Mouse (Mus musculus): ENCODE measurements at regions not wholly inside any gene's neighbourhood (a gene's known extent, or its start where the extent isn't known, plus 50 kb on each side); places are given as distances from the start of the nearest gene placed in this dataset.

DNA sequence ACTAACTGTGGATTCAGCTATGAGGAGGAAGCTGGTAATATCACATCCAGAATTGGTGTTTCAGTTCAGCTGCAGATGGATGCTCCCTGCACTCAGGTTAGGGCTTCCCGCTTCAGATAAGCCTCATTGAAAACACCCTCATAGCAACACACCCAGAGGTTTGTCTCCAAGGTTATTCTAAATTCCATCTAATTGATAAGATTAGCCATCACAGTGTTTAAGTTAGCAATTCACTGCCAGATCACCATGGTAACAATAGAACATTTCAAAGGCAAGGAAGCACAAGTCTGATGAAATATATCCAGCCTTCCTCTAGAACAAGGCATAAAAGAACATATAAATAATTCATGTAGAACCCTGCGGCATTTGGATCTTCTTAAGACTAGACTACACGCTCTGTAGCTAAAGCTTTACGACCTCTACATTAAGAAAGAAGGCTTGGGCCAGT is 450.1 kb downstream of the Fam198b start:
- no peak for ATAC-seq (ENCODE audit: insufficient read depth, low FRiP score)
- WGBS, result 60% methylated on average over 4 of the region's 4 CpGs

DNA sequence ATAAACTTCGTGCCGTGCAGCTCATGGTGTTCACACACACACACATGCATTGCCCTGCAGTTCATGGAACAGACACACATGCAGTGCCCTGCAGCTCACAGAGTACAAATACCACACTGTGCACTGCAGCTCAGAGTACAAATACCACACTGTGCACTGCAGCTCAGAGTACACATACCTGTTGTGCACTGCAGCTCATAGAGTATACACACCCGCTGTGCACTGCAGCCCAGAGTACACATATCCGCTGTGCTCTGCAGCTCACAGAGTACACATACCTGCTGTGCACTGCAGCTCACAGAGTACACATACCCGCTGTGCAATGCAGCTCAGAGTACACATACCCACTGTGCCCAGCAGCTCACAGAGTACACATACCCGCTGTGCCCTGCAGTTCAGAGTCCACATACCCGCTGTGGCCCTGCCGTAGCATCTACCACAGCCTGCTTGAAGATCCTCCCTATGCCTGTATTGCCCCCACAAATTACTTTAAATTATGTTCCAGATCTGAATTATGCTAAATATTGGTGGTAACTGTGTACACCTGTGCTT is 451.9 kb downstream of the Fam198b start:
- no peak overlapping the region for H3K4me3 ChIP-seq (replicated peaks; ENCODE audit: low read length)
- no peak for ATAC-seq (ENCODE audit: insufficient read depth, low FRiP score)
- no peaks in the 10 kb centered on the region for H3K9me3 ChIP-seq (replicated peaks; ENCODE audit: control insufficient read depth, low read length)
- no peaks in the 10 kb centered on the region for H3K4me1 ChIP-seq (ENCODE audit: control insufficient read depth, insufficient read depth, low read length)
- H3K4me2 ChIP-seq (ENCODE audit: low read depth, low read length), result no peak overlapping the region
- 88% methylated on average over 8 of the region's 8 CpGs for WGBS
- no peak overlapping the region for H3K9ac ChIP-seq (ENCODE audit: low read length)
- H3K27ac ChIP-seq (ENCODE audit: low read length), result no peak overlapping the region
- no peaks in the 10 kb centered on the region for H3K27me3 ChIP-seq (ENCODE audit: control insufficient read depth, insufficient read depth, low read length)
- no peaks in the 10 kb centered on the region for H3K36me3 ChIP-seq (ENCODE audit: control insufficient read depth, insufficient read depth, low read length)

More for the DNA sequence above, 450.1 kb downstream of the Fam198b start:
- Histone ChIP-seq H3K27me3 (ENCODE audit: control insufficient read depth, insufficient read depth, low read length) (no peaks in the 10 kb centered on the region), H3K9ac (ENCODE audit: low read length) (no peak overlapping the region), H3K4me3 (replicated peaks; ENCODE audit: low read length) (no peak overlapping the region), H3K4me1 (ENCODE audit: control insufficient read depth, insufficient read depth, low read length) (no peaks in the 10 kb centered on the region), H3K27ac (ENCODE audit: low read length) (no peak overlapping the region), H3K4me2 (ENCODE audit: low read depth, low read length) (no peak overlapping the region), H3K9me3 (replicated peaks; ENCODE audit: control insufficient read depth, low read length) (no peaks in the 10 kb centered on the region), H3K36me3 (ENCODE audit: control insufficient read depth, insufficient read depth, low read length) (no peaks in the 10 kb centered on the region)

DNA sequence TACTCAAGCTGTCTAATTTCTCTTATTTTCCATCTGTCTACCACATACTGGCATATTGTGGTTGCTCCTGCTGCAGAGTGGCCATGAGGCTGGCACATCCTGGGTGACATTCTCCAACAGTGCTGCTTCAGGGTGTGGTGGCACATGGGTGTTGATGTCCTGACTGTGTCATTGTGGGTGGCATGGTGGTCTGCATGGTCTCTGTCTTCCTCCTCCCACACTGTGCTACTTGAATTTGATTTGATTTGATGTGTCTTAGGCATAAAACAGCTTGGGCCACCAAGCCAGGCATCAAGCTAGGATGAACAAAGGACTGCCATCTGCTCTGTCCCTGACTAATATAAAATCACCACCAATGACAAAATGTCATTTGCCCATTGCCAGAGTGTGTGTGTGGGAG is 434.7 kb downstream of the Gria2 start:
- H3K27ac ChIP-seq (ENCODE audit: low read length), result no peak overlapping the region
- H3K36me3 ChIP-seq (ENCODE audit: control insufficient read depth, insufficient read depth, low read length), result no peaks in the 10 kb centered on the region
- no peak for ATAC-seq (ENCODE audit: insufficient read depth, low FRiP score)
- no peaks in the 10 kb centered on the region for H3K27me3 ChIP-seq (ENCODE audit: control insufficient read depth, insufficient read depth, low read length)
- no peak overlapping the region for H3K9ac ChIP-seq (ENCODE audit: low read length)
- H3K4me1 ChIP-seq (ENCODE audit: control insufficient read depth, insufficient read depth, low read length), result no peaks in the 10 kb centered on the region
- H3K4me3 ChIP-seq (replicated peaks; ENCODE audit: low read length), result no peak overlapping the region
- H3K9me3 ChIP-seq (replicated peaks; ENCODE audit: control insufficient read depth, low read length), result no peaks in the 10 kb centered on the region
- no peak overlapping the region for H3K4me2 ChIP-seq (ENCODE audit: low read depth, low read length)

DNA sequence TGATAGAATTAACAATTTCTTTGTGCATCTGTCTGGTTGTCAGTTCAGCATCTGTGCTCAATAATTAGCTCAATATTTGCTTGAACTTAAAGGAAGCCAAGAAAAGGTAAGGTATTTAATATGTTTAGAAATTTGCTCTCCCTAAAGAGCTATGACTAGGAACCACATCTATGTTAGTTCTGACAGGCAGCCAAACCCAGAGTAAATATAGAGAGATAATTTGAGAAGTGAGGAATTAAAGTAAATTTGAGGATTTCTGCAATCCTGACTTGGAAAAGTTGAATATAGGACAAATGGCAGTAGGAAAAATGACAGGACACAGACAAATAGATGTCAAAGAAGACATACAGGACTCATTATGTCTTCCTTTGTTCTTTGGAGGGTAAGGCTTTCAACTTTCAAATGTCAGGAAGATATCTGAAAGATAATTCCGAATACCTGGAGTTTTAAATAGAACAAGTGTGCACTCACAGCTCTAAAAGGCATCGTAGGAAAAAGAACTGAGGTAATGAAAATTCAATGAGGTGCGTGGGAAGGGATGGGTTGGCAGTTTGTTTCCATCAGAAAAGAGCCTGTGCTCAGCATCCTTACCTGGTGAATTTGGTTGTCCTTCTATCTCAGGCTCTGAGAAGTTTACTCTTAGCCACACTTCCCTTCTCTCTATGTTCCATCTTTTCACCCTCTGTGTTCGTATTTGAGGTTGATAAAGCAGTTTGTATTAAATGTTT is 433.3 kb downstream of the Gria2 start:
- H3K9me3 ChIP-seq (replicated peaks; ENCODE audit: control insufficient read depth, low read length), result no peaks in the 10 kb centered on the region
- H3K4me3 ChIP-seq (replicated peaks; ENCODE audit: low read length), result no peak overlapping the region
- H3K4me1 ChIP-seq (ENCODE audit: control insufficient read depth, insufficient read depth, low read length), result no peaks in the 10 kb centered on the region
- H3K27me3 ChIP-seq (ENCODE audit: control insufficient read depth, insufficient read depth, low read length), result no peaks in the 10 kb centered on the region
- no peaks in the 10 kb centered on the region for H3K36me3 ChIP-seq (ENCODE audit: control insufficient read depth, insufficient read depth, low read length)
- WGBS, result 79% methylated on average over 4 of the region's 4 CpGs
- H3K9ac ChIP-seq (ENCODE audit: low read length), result no peak overlapping the region
- no peak overlapping the region for H3K27ac ChIP-seq (ENCODE audit: low read length)
- no peak for ATAC-seq (ENCODE audit: insufficient read depth, low FRiP score)
- no peak overlapping the region for H3K4me2 ChIP-seq (ENCODE audit: low read depth, low read length)

DNA sequence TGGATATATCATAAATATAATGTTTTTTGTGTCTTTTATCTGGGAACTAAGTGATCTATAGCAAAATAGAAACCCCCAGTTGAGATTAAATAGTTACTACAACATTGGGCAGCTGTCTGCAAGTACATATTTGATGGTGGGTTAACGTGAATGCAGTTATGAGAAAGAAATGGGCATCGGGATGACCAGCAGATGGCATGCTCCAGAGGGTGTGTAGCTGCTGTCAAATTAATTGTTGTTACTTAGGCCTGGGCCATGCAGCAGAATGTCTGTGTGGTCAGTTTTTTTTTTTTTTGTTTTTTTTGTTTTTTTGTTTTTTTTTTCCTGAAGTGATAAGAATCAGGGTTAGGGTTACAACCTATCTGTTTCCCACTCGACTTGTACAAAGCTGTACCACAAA is 430.2 kb downstream of the Gria2 start:
- H3K27ac ChIP-seq (ENCODE audit: low read length), result no peak overlapping the region
- WGBS, result 70% methylated on average over 3 of the region's 3 CpGs
- ATAC-seq (ENCODE audit: insufficient read depth, low FRiP score), result no peak
- H3K9me3 ChIP-seq (replicated peaks; ENCODE audit: control insufficient read depth, low read length), result no peaks in the 10 kb centered on the region
- H3K4me1 ChIP-seq (ENCODE audit: control insufficient read depth, insufficient read depth, low read length), result no peaks in the 10 kb centered on the region
- H3K27me3 ChIP-seq (ENCODE audit: control insufficient read depth, insufficient read depth, low read length), result no peaks in the 10 kb centered on the region
- H3K4me2 ChIP-seq (ENCODE audit: low read depth, low read length), result no peak overlapping the region
- no peak overlapping the region for H3K4me3 ChIP-seq (replicated peaks; ENCODE audit: low read length)
- no peaks in the 10 kb centered on the region for H3K36me3 ChIP-seq (ENCODE audit: control insufficient read depth, insufficient read depth, low read length)
- no peak overlapping the region for H3K9ac ChIP-seq (ENCODE audit: low read length)

DNA sequence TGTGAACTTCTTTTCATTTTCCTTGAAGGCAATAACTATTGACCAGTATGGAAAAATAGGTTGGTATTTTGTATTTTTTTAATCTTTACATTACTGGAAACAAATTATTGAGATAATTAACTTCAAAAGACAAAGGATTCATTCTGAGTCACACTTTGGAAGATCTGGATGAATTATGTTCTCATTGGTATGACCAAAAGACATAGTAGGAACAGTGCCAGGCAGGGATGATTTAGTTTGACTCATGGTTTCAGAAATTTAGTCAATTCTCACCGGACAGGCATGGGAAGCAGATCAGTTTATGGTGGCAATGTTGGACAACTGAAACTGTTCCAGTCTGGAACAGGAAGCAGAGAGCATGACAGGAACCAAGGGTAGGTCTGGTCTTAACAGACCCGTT is 416.6 kb downstream of the Gria2 start:
- H3K36me3 ChIP-seq (ENCODE audit: control insufficient read depth, insufficient read depth, low read length), result no peaks in the 10 kb centered on the region
- H3K4me2 ChIP-seq (ENCODE audit: low read depth, low read length), result no peak overlapping the region
- no peak for ATAC-seq (ENCODE audit: insufficient read depth, low FRiP score)
- no peaks in the 10 kb centered on the region for H3K9me3 ChIP-seq (replicated peaks; ENCODE audit: control insufficient read depth, low read length)
- 78% methylated on average over 2 of the region's 2 CpGs for whole genome bisulfite sequencing
- H3K27ac ChIP-seq (ENCODE audit: low read length), result no peak overlapping the region
- no peak overlapping the region for H3K9ac ChIP-seq (ENCODE audit: low read length)
- H3K4me1 ChIP-seq (ENCODE audit: control insufficient read depth, insufficient read depth, low read length), result no peaks in the 10 kb centered on the region
- no peak overlapping the region for H3K4me3 ChIP-seq (replicated peaks; ENCODE audit: low read length)
- no peaks in the 10 kb centered on the region for H3K27me3 ChIP-seq (ENCODE audit: control insufficient read depth, insufficient read depth, low read length)

DNA sequence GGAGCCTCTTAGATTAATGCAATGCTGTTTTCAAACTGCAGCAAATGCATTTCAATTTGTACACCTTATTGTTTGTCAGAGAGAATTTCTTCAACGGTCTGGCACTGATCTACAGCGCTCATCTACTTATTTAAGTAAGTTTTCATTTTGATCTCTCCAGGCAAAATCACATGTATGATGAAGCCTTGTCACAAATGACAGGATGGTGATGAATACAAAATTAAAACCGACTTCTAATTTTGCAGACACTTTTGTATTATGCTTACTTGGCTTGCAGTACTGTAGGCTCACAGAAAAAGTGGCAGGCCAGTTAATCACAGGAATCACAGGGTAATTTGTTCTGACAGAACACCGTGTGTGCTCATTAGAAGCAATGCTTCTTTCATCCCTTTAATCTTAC is 406.4 kb downstream of the Gria2 start:
- no peaks in the 10 kb centered on the region for H3K36me3 ChIP-seq (ENCODE audit: control insufficient read depth, insufficient read depth, low read length)
- no peak overlapping the region for H3K9ac ChIP-seq (ENCODE audit: low read length)
- no peak for ATAC-seq (ENCODE audit: insufficient read depth, low FRiP score)
- no peak overlapping the region for H3K27ac ChIP-seq (ENCODE audit: low read length)
- H3K4me2 ChIP-seq (ENCODE audit: low read depth, low read length), result no peak overlapping the region
- H3K9me3 ChIP-seq (replicated peaks; ENCODE audit: control insufficient read depth, low read length), result no peaks in the 10 kb centered on the region
- no peaks in the 10 kb centered on the region for H3K27me3 ChIP-seq (ENCODE audit: control insufficient read depth, insufficient read depth, low read length)
- no peaks in the 10 kb centered on the region for H3K4me1 ChIP-seq (ENCODE audit: control insufficient read depth, insufficient read depth, low read length)
- H3K4me3 ChIP-seq (replicated peaks; ENCODE audit: low read length), result no peak overlapping the region
- WGBS, result 61% methylated on average over 4 of the region's 4 CpGs

DNA sequence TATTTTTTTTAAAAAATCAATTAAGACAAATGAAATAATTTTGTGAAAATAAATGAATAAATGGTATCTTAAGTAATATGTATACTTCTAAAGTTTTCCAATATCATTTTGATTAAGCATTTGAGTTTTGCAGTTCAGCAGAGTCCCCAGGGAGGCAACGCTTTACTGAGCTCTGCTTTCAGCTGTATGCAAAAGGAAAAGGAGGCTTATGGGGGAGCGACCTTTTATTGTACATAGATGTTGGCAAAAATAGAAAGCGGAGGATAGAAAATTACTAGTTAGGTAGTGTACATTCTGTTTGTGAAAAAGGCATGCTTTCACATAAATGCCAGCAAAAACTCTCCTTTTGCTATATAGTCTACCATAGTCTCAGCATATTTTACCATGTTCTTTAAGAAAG is 382.2 kb downstream of the Gria2 start:
- no peaks in the 10 kb centered on the region for H3K36me3 ChIP-seq (ENCODE audit: control insufficient read depth, insufficient read depth, low read length)
- no peaks in the 10 kb centered on the region for H3K9me3 ChIP-seq (replicated peaks; ENCODE audit: control insufficient read depth, low read length)
- 77% methylated on average over 3 of the region's 3 CpGs for WGBS
- no peak overlapping the region for H3K9ac ChIP-seq (ENCODE audit: low read length)
- no peak overlapping the region for H3K4me2 ChIP-seq (ENCODE audit: low read depth, low read length)
- H3K4me1 ChIP-seq (ENCODE audit: control insufficient read depth, insufficient read depth, low read length), result no peaks in the 10 kb centered on the region
- ATAC-seq (ENCODE audit: insufficient read depth, low FRiP score), result no peak
- no peaks in the 10 kb centered on the region for H3K27me3 ChIP-seq (ENCODE audit: control insufficient read depth, insufficient read depth, low read length)
- H3K4me3 ChIP-seq (replicated peaks; ENCODE audit: low read length), result no peak overlapping the region
- no peak overlapping the region for H3K27ac ChIP-seq (ENCODE audit: low read length)

DNA sequence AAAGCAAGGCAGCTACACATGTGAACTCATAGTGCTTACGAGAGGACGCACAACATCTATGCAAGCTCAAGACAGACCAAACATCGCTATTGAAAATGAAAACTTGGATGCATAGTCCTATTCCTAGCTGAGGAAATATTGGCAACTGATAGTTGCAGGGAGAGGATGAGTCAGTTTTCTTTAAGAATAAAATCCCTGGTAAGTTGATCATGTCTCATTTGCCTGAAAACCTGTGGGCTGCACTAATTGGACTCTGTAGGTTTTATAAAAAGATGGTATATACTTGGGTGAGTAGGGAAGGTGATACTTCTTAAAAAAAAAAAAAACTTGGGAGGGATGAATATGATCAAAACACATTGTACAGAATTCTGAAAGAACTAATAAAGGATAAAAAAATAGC is 381.2 kb downstream of the Gria2 start:
- H3K36me3 ChIP-seq (ENCODE audit: control insufficient read depth, insufficient read depth, low read length), result no peaks in the 10 kb centered on the region
- 93% methylated on average over 3 of the region's 3 CpGs for WGBS
- H3K4me1 ChIP-seq (ENCODE audit: control insufficient read depth, insufficient read depth, low read length), result no peaks in the 10 kb centered on the region
- no peak overlapping the region for H3K27ac ChIP-seq (ENCODE audit: low read length)
- no peak overlapping the region for H3K4me2 ChIP-seq (ENCODE audit: low read depth, low read length)
- H3K9me3 ChIP-seq (replicated peaks; ENCODE audit: control insufficient read depth, low read length), result no peaks in the 10 kb centered on the region
- ATAC-seq (ENCODE audit: insufficient read depth, low FRiP score), result no peak
- H3K27me3 ChIP-seq (ENCODE audit: control insufficient read depth, insufficient read depth, low read length), result no peaks in the 10 kb centered on the region
- H3K4me3 ChIP-seq (replicated peaks; ENCODE audit: low read length), result no peak overlapping the region
- H3K9ac ChIP-seq (ENCODE audit: low read length), result no peak overlapping the region

All from stomach, embryonic 16.5 days (tissue).